Comparison of ENCODE assay signal across 9 mouse cellular contexts in the genomic region with DNA sequence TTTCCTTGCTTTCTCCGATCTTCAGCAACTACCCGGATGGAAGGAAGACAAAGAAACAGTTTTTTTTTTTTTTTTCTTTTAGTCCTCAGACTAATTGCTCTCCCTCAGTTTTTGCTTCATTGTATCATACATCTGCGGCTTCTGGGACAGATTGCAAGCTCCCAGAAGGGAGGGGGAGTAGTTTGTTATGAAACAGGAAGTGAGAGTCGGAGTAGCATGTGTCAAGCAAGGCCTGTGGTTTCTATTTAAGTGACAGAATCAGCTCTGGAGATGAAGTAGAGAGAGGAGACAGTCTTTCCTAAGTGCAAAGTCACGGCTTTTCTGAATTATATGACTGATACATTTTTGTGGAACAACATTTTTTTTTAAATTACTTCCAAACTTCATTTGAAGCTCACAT.
DNase-seq lines count a peak whose midpoint lies in the region; ATAC-seq and TF ChIP-seq lines count a peak whose summit lies in the region.
"Had no signal": no experiment of that assay in that cellular context is flagged by ENCODE, and none has a peak within 500 bp of the region (broad histone marks: within the 10 kb centered on the region; RNA-seq: fewer than 3 reads in every experiment).

No protein-coding gene starts in this region.

- no peak overlapping the region for H3K4me2 ChIP-seq in lung, embryonic 14.5 days

- no peaks in the 10 kb centered on the region for H3K36me3 ChIP-seq in lung, embryonic 14.5 days (ENCODE audit: insufficient read depth)

- no peaks in the 10 kb centered on the region for H3K9me3 ChIP-seq in lung, embryonic 14.5 days (ENCODE audit: low read depth, low read length)

- TF ChIP-seq CTCF in lung, embryonic 14.5 days (IDR thresholded peaks at IDR 0.05; ENCODE audit: low read depth) = no peak
- no peak for TF ChIP-seq CTCF in left cerebral cortex, adult 2 months (IDR thresholded peaks at IDR 0.05)

- peak; percentile 16 for DNase-seq in embryo, embryonic 11 days
- no peak for DNase-seq in embryo, embryonic 10.5 days (ENCODE audit: low spot score)
- peak; percentile 59 for DNase-seq in lung, embryonic 14.5 days
- DNase-seq in lung, postnatal 4 days = no peak
- peak; percentile 43 to 47 for DNase-seq in left cerebral cortex, adult 2 months (ENCODE audit: extremely low spot score in 1 of 2, low spot score in 2 of 2)
- peak; percentile 14 to 52 for DNase-seq in thymus, adult 18-20 months
- DNase-seq in urinary bladder, postnatal 25 days (ENCODE audit: low spot score) = no peak
- no peak for DNase-seq in ovary, postnatal 14 days (ENCODE audit: low spot score)

- ATAC-seq in lung, embryonic 14.5 days (ENCODE audit: insufficient read depth) = no peak

- 37% methylated on average over 5 of the region's 5 CpGs for WGBS in lung, embryonic 14.5 days

- peaks cover 4% of the 10 kb centered on the region; the same call in 1 of the 2 replicates for H3K4me1 ChIP-seq in lung, embryonic 14.5 days (ENCODE audit: insufficient read depth)

- H3K9ac ChIP-seq in lung, embryonic 14.5 days = no peak overlapping the region
- H3K9ac ChIP-seq: liver, embryonic 14.5 days had no signal

- H3K27ac ChIP-seq in lung, embryonic 14.5 days (ENCODE audit: low read depth) = no peak overlapping the region
- peak overlapping the region; percentile 82 for H3K27ac ChIP-seq in left cerebral cortex, adult 2 months
- H3K27ac ChIP-seq: liver, embryonic 14.5 days had no signal

- intact Hi-C loops in left cerebral cortex, adult 2 months (cut with DNase I) = loop anchor here (1.0 kb wide), 1 partner anchor 11 kb away; no protein-coding TSS in a partner anchor

- no peak overlapping the region for H3K4me3 ChIP-seq in lung, embryonic 14.5 days (ENCODE audit: low read depth, low read length)
- H3K4me3 ChIP-seq in left cerebral cortex, adult 2 months = no peak overlapping the region

- H3K27me3 ChIP-seq in lung, embryonic 14.5 days (ENCODE audit: insufficient read depth, low read length) = no peaks in the 10 kb centered on the region

Comparison
In these comparisons a context has a peak if more than half of its experiments do, and no peak if none do; other contexts are left out.
1. DNase-seq: peak in embryo, embryonic 11 days (single experiment), lung, embryonic 14.5 days (single experiment), left cerebral cortex, adult 2 months (2 of 2) and thymus, adult 18-20 months (2 of 2); none in embryo, embryonic 10.5 days (single experiment), lung, postnatal 4 days (0 of 2), urinary bladder, postnatal 25 days (single experiment) and ovary, postnatal 14 days (single experiment).